Mouse (Mus musculus) embryonic fibroblast, embryonic 13.5 days (primary cell): ENCODE measurements around the gene Umad1.

Experiments used
- CTCF ChIP-seq: IDR thresholded peaks from 2 replicates; pipeline ENCODE4 v1.5.1; 2011; ENCODE audit warnings: mild to moderate bottlenecking, control low read depth, low read length, moderate library complexity, borderline replicate concordance; ENCODE audit not compliant: insufficient read depth
- POLR2A ChIP-seq: IDR thresholded peaks from 2 replicates; pipeline ENCODE4 v1.6.1; 2011; ENCODE audit warnings: low read depth, mild to moderate bottlenecking, control low read depth, low read length, moderate library complexity

GRCm38 (mm10) chr6:8492248-8492647 is 233.2 kb downstream of the Umad1 start:
- no peak for TF ChIP-seq POLR2A
- no peak for TF ChIP-seq CTCF
